Mouse (Mus musculus) spleen, adult 2 months (tissue): ENCODE measurements around the gene Zfp655.

ENCODE experiments used
- CTCF ChIP-seq: fragments of 200-500 bp; IDR thresholded peaks from 2 replicates; pipeline ENCODE4 v1.5.1; 2011; ENCODE audit warnings: mild to moderate bottlenecking, inconsistent platforms; ENCODE audit not compliant: insufficient read depth, insufficient read length, insufficient replicate concordance; ENCODE audit errors: extremely low read depth
- POLR2A ChIP-seq: fragments of 200-500 bp; IDR thresholded peaks from 2 replicates; pipeline ENCODE4 v1.6.1; 2011; ENCODE audit warnings: low read depth, low read length, inconsistent platforms

DNA sequence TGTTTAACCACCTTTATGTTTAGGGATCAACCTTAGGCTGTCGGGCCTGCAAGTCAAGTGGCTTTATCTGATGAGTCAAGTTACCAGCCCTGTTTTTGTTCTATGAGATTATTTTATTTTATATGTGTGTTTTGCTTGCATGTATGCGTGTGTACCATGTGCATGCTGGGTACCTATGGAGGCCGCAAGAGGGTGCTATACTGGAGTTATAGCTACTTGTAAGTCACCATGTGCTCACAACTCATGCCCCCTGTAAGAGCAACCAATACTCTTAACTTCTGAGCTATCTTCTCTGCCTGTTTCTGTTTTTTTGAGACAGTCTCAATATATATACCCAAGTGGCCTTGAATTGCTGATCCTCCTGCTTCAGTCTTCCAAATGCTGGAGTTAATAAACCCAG lies 18.0 kb upstream of the Zfp655 start:
- no peak for TF ChIP-seq CTCF
- no peak for TF ChIP-seq POLR2A
